Mouse (Mus musculus) liver, adult 2 months (tissue): ENCODE results near the gene Ltb.

Source experiments
- CTCF ChIP-seq: fragments of 200-500 bp; IDR thresholded peaks from 2 replicates; pipeline ENCODE4 v1.5.1; 2011; ENCODE audit warnings: low read depth, low read length, control low read depth
- POLR2A ChIP-seq: fragments of 200-500 bp; IDR thresholded peaks from 2 replicates; pipeline ENCODE4 v1.6.1; 2011; ENCODE audit warnings: low read length, control low read depth; ENCODE audit not compliant: insufficient read depth; ENCODE audit errors: extremely low read depth

DNA sequence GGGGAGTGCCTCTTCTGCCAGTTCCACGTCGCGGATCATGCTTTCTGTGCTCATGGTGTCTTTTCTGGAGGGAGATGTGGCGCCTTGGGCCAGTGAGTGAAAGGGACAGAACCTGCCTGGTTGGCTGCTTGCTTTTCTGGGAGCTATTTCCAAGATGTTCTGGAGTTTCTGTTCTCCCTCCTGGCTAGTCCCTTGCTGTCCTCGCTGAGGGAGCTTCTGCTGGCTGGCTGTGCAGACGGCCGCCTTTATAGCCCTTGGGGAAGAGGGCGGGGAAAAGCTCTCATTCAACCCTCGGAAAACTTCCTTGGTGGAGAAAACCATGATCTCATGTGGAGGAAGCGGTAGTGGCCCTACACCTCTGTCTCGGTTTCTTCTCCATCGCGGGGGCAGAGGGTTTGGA is 7.5 kb downstream of the Ltb start, which contains the start of gene Tnf:
- TF ChIP-seq CTCF (no peak), POLR2A (0 out of 2 replicates have a peak, but pooled peaks have one; percentile 22)
